Mouse (Mus musculus) MEL (cell line): Measurements from ENCODE around the gene Ppt2.

Source experiments
- BHLHE40 ChIP-seq: IDR thresholded peaks from 2 replicates; pipeline ENCODE4 v1.6.1; 2012; ENCODE audit warnings: low read depth, mild to moderate bottlenecking, inconsistent platforms, low read length, improper control_type of control experiment, borderline replicate concordance
- CTCF ChIP-seq, 3 experiments: IDR thresholded peaks in 2 of 3; conservative IDR thresholded peaks in 1 of 3; 2 replicates each; pipeline ENCODE4 v1.5.1; 2011 to 2012; ENCODE audit warnings: low read length in 3 of 3, low read depth in 2 of 3, mild to moderate bottlenecking in 2 of 3, improper control_type of control experiment in 1 of 3, inconsistent platforms in 1 of 3, mixed read lengths in 1 of 3, moderate library complexity in 1 of 3; ENCODE audit not compliant: control insufficient read depth in 1 of 3, insufficient read depth in 1 of 3, poor library complexity in 1 of 3, severe bottlenecking in 1 of 3
- GABPA ChIP-seq: IDR thresholded peaks from 2 replicates; pipeline ENCODE4 v1.6.1; 2012; ENCODE audit warnings: low read depth, mild to moderate bottlenecking, inconsistent platforms, low read length, improper control_type of control experiment, moderate library complexity
- MAFK ChIP-seq: IDR thresholded peaks from 2 replicates; pipeline ENCODE4 v1.6.1; 2011; ENCODE audit warnings: low read depth, mild to moderate bottlenecking, low read length, improper control_type of control experiment, borderline replicate concordance
- MAX ChIP-seq: IDR thresholded peaks from 2 replicates; pipeline ENCODE4 v1.6.1; 2011; ENCODE audit warnings: low read length, improper control_type of control experiment
- POLR2A ChIP-seq, 2 experiments: IDR thresholded peaks; 2 replicates each; pipeline ENCODE4 v1.6.1; 2011 to 2012; ENCODE audit warnings: low read length in 2 of 2, mild to moderate bottlenecking in 2 of 2, control low read depth in 1 of 2, improper control_type of control experiment in 1 of 2, low read depth in 1 of 2, moderate library complexity in 1 of 2; ENCODE audit not compliant: control insufficient read depth in 1 of 2, insufficient read depth in 1 of 2, poor library complexity in 1 of 2
- TBP ChIP-seq: IDR thresholded peaks from 2 replicates; pipeline ENCODE4 v1.8.0; 2011; ENCODE audit warnings: low read depth, low read length, improper control_type of control experiment
- ZMIZ1 ChIP-seq: IDR thresholded peaks from 2 replicates; pipeline ENCODE4 v1.6.1; 2012; ENCODE audit warnings: low read depth, mild to moderate bottlenecking, inconsistent platforms, low read length, improper control_type of control experiment, moderate library complexity

DNA sequence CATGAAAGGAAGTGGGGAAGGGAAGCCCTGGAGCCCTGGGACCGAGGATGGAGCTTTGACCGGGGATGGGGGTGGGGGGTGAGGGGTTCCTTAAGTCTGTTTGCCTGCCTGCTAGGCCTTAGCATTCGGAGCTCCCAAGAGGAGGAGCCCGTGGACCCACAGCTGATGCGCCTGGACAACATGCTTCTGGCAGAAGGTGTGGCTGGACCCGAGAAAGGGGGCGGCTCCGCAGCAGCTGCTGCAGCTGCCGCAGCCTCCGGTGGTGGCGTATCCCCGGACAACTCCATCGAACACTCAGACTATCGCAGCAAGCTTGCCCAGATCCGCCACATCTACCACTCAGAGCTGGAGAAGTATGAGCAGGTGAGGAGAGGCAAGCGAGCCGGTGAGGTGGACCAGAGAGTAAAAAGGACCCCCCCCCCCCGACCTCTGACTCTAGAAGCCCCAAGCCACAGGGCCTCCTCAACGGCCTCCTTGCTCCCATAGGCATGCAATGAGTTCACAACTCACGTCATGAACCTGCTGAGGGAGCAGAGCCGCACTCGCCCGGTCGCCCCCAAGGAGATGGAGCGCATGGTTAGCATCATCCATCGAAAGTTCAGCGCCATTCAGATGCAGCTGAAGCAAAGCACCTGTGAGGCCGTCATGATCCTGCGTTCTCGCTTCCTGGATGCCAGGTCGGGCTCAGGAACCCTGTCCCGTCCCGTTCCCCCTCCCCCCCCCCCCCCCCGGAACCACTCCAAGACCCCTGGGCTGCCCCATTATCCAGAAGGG is 34.4 kb downstream of the Ppt2 start:
- no peak for TF ChIP-seq CTCF (IDR thresholded peaks at IDR 0.05 in 2 of 3, conservative IDR thresholded peaks at IDR 0.05 in 1 of 3; ENCODE audit: control insufficient read depth in 1 of 3, insufficient read depth in 1 of 3, low read depth in 2 of 3, low read length in 3 of 3, poor library complexity in 1 of 3, severe bottlenecking in 1 of 3)
- no peak for TF ChIP-seq POLR2A (IDR thresholded peaks at IDR 0.05; ENCODE audit: control insufficient read depth in 1 of 2, insufficient read depth in 1 of 2, low read depth in 1 of 2, low read length in 2 of 2, poor library complexity in 1 of 2)
- no peak for TF ChIP-seq GABPA
- no peak for TF ChIP-seq ZMIZ1
- no peak for TF ChIP-seq BHLHE40
- TF ChIP-seq MAX: no peak
- TF ChIP-seq MAFK: no peak
- no peak for TF ChIP-seq TBP
